Mouse (Mus musculus): ENCODE measurements around the gene Lhx9. TPM values are rescaled to one million over a fixed set of nuclear protein-coding genes. Genes with fewer than 3 reads are reported as not detected.

The Lhx9 gene
- polyA plus RNA-seq, 1 experiment from 2014 or later = 0.24 TPM

GRCm38 (mm10) chr1:138839291-138839690, 9.1 kb downstream of the Lhx9 start:
- Histone ChIP-seq H3K27me3 (peaks cover 82% of the 10 kb centered on the region), H3K9ac (no peak overlapping the region), H3K36me3 (no peaks in the 10 kb centered on the region), H3K4me2 (replicated peaks) (no peak overlapping the region), H3K4me3 (replicated peaks) (no peak overlapping the region), H3K27ac (replicated peaks) (no peak overlapping the region), H3K9me3 (replicated peaks) (no peaks in the 10 kb centered on the region), H3K4me1 (peaks cover 32% of the 10 kb centered on the region)
- ATAC-seq (ENCODE audit: insufficient number of reproducible peaks, low FRiP score, low TSS enrichment, low read depth) = no peak
- WGBS = 22% methylated on average over 2 of the region's 2 CpGs

- peaks cover 80% of the 10 kb centered on the region for H3K27me3 ChIP-seq
- H3K27ac ChIP-seq (replicated peaks) = no peak overlapping the region
- 14% methylated on average over 27 of the region's 27 CpGs for WGBS
- H3K4me1 ChIP-seq = peaks cover 20% of the 10 kb centered on the region
- no peaks in the 10 kb centered on the region for H3K36me3 ChIP-seq
- H3K9me3 ChIP-seq (replicated peaks) = no peaks in the 10 kb centered on the region
- peak overlapping the region; percentile 17 for H3K4me3 ChIP-seq (replicated peaks)
- H3K9ac ChIP-seq = no peak overlapping the region
- H3K4me2 ChIP-seq (replicated peaks) = peak overlapping the region; percentile 19; the same call in 1 of the 2 replicates
- no peak for ATAC-seq (ENCODE audit: insufficient number of reproducible peaks, low FRiP score, low TSS enrichment, low read depth)
These were observed 10.3 kb downstream of the Lhx9 start for GRCm38 (mm10) chr1:138837786-138838743.

DNA sequence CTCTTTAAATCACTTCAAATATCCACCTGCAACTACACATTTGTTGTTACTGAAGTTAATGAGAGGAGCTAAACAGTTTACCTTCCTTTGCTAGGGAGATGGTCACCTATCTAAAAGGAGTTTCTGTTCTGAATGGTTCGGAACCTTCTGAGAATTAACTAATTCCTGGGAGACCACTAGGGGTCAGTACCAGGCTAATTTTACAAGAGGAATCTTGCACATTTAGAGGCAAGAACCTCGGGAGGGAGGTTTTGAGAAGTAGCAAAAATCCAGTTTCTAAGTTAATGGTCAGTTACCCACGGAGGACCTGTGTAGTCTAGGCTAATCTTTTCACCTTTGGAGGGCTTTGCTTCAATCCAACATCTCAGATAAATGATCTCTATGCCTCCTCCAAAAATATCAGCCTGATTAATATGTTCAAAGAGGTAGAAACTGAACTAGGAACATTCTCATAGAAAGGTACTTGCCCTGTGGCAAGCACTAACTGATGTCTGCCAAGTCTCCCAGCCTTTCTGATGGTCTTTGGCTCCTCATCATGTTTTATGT, 12.9 kb downstream of the Lhx9 start:
- Histone ChIP-seq H3K4me3 (replicated peaks) (no peak overlapping the region), H3K27ac (replicated peaks) (no peak overlapping the region)
- 3% methylated on average over 3 of the region's 3 CpGs for WGBS

DNA sequence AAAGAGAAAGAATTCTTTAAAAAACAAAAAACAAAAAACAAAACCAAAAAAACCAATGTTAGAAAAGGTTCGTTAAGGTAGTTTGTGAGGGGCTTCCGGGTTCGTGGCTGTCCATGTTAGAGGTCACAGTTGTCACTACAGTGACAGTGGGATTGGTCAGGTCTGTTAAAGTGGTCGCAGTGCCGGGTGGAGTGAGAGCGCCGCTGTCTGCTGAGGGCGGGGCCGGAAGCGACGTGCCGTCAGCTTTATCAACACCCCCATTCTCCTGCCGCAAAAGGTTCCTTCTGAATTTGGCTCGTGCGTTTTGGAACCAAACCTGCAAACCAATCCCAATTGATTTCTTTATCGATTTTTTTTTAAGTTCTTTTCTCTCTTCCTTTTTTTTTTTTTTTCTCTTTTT, 17.1 kb downstream of the Lhx9 start:
- Histone ChIP-seq H3K4me3 (replicated peaks) (peak overlapping the region; percentile 29), H3K36me3 (no peaks in the 10 kb centered on the region), H3K9ac (no peak overlapping the region), H3K9me3 (replicated peaks) (no peaks in the 10 kb centered on the region), H3K4me1 (no peaks in the 10 kb centered on the region), H3K27ac (replicated peaks) (no peak overlapping the region), H3K4me2 (replicated peaks) (peak overlapping the region; percentile 47), H3K27me3 (peaks cover 43% of the 10 kb centered on the region)
- WGBS = 2% methylated on average over 16 of the region's 16 CpGs
- no peak for ATAC-seq (ENCODE audit: insufficient number of reproducible peaks, low FRiP score, low TSS enrichment, low read depth)

More for the DNA sequence above, 12.9 kb downstream of the Lhx9 start:
- Histone ChIP-seq H3K9ac (no peak overlapping the region), H3K4me2 (replicated peaks) (no peak overlapping the region), H3K9me3 (replicated peaks) (no peaks in the 10 kb centered on the region), H3K27me3 (peaks cover 81% of the 10 kb centered on the region), H3K4me1 (peaks cover 7% of the 10 kb centered on the region; the same call in 1 of the 2 replicates), H3K36me3 (no peaks in the 10 kb centered on the region)
- ATAC-seq (ENCODE audit: insufficient number of reproducible peaks, low FRiP score, low TSS enrichment, low read depth) = no peak

DNA sequence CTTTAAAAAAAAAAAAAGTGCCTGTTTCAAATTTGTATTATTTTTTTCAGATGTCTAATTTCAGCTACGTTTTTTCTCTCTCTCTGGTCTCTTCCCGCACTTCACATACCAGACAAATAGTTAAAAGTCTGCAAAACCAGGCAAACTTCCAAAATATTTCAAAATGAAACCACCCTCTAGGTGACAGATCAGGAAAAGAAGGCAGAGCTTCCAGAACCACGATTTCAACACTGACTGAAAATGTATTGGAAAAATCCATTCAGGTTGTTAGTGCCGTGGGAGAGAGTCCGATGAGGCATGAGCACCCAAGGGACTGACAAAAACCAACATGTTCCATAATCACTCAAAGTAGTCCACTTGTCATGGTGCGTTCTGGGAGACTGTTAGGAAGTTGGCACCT, 21.5 kb downstream of the Lhx9 start:
- Histone ChIP-seq H3K9me3 (replicated peaks) (no peaks in the 10 kb centered on the region), H3K4me2 (replicated peaks) (0 out of 2 replicates have a peak overlapping the region, but pooled peaks have one; percentile 19), H3K27ac (replicated peaks) (no peak overlapping the region), H3K4me3 (replicated peaks) (no peak overlapping the region), H3K4me1 (no peaks in the 10 kb centered on the region), H3K27me3 (peaks cover 4% of the 10 kb centered on the region), H3K36me3 (no peaks in the 10 kb centered on the region), H3K9ac (no peak overlapping the region)
- ATAC-seq (ENCODE audit: insufficient number of reproducible peaks, low FRiP score, low TSS enrichment, low read depth) = no peak
- WGBS = 19% methylated on average over 6 of the region's 6 CpGs

DNA sequence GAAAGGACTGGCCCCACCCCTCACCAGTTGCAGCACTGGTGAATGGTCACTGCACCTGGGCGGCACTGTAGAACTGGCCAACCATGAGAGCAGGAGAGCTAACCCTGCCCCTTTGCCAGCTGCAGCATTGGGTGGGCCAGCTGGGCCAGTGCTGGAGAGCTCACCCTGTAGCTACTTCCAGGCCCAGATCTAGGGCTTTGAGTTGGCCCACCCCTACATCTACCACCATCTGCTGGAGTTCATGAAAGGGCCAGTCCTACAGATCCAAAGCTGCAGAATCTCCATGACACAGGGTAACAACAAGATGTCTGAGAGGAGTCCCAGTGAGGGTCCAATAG, 25.4 kb downstream of the Lhx9 start:
- Histone ChIP-seq H3K36me3 (no peaks in the 10 kb centered on the region), H3K27me3 (no peaks in the 10 kb centered on the region), H3K9me3 (replicated peaks) (no peaks in the 10 kb centered on the region), H3K4me3 (replicated peaks) (no peak overlapping the region), H3K9ac (no peak overlapping the region), H3K4me1 (no peaks in the 10 kb centered on the region), H3K4me2 (replicated peaks) (no peak overlapping the region), H3K27ac (replicated peaks) (no peak overlapping the region)
- peak; percentile 51; the same call in 1 of the 2 replicates for ATAC-seq (ENCODE audit: insufficient number of reproducible peaks, low FRiP score, low TSS enrichment, low read depth)
- WGBS = 96% methylated on average over 1 of the region's 1 CpGs

- no peak for ATAC-seq (ENCODE audit: insufficient number of reproducible peaks, low FRiP score, low TSS enrichment, low read depth)
- H3K27ac ChIP-seq (replicated peaks) = no peak overlapping the region
- no peak overlapping the region for H3K4me3 ChIP-seq (replicated peaks)
- no peaks in the 10 kb centered on the region for H3K4me1 ChIP-seq
- no peaks in the 10 kb centered on the region for H3K36me3 ChIP-seq
- no peaks in the 10 kb centered on the region for H3K27me3 ChIP-seq
- WGBS = 91% methylated on average over 7 of the region's 7 CpGs
- H3K4me2 ChIP-seq (replicated peaks) = no peak overlapping the region
- H3K9ac ChIP-seq = no peak overlapping the region
- H3K9me3 ChIP-seq (replicated peaks) = no peaks in the 10 kb centered on the region
These were observed 26.0 kb downstream of the Lhx9 start for GRCm38 (mm10) chr1:138822255-138822984.

GRCm38 (mm10) chr1:138801732-138802131, 46.6 kb downstream of the Lhx9 start:
- H3K36me3 ChIP-seq = no peaks in the 10 kb centered on the region
- H3K4me3 ChIP-seq (replicated peaks) = no peak overlapping the region
- H3K27me3 ChIP-seq = no peaks in the 10 kb centered on the region
- H3K27ac ChIP-seq (replicated peaks) = no peak overlapping the region
- H3K4me1 ChIP-seq = no peaks in the 10 kb centered on the region
- no peak overlapping the region for H3K9ac ChIP-seq
- no peaks in the 10 kb centered on the region for H3K9me3 ChIP-seq (replicated peaks)
- 60% methylated on average over 3 of the region's 3 CpGs for WGBS
- no peak for ATAC-seq (ENCODE audit: insufficient number of reproducible peaks, low FRiP score, low TSS enrichment, low read depth)
- no peak overlapping the region for H3K4me2 ChIP-seq (replicated peaks)

GRCm38 (mm10) chr1:138801296-138801695, 47.1 kb downstream of the Lhx9 start:
- Histone ChIP-seq H3K27ac (replicated peaks) (no peak overlapping the region), H3K4me1 (no peaks in the 10 kb centered on the region), H3K36me3 (no peaks in the 10 kb centered on the region), H3K4me2 (replicated peaks) (no peak overlapping the region), H3K9me3 (replicated peaks) (no peaks in the 10 kb centered on the region), H3K27me3 (no peaks in the 10 kb centered on the region), H3K9ac (no peak overlapping the region), H3K4me3 (replicated peaks) (no peak overlapping the region)
- 60% methylated on average over 3 of the region's 3 CpGs for WGBS
- ATAC-seq (ENCODE audit: insufficient number of reproducible peaks, low FRiP score, low TSS enrichment, low read depth) = no peak

- ATAC-seq (ENCODE audit: insufficient number of reproducible peaks, low FRiP score, low TSS enrichment, low read depth) = no peak
- no peaks in the 10 kb centered on the region for H3K27me3 ChIP-seq
- no peaks in the 10 kb centered on the region for H3K4me1 ChIP-seq
These were observed 48.6 kb downstream of the Lhx9 start for GRCm38 (mm10) chr1:138799692-138800314.

DNA sequence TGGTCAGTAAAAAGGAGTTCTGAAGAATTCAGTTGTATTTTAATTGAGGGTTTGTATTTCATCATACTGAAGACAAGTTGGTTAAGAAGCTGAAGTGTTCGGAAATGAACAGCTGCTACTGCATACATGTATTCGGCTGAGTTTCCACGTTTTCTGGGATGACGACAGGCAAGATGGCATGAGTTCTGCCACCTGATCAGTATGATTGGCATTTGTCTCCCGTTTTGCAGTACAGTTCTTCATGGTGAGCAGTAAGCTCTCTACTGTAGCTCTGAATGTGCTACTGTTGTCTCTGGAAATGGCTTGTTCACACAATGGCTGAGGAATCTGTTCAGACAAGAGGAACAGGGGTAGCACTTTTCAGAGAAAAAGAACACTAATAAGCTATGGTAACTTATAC, 50.3 kb downstream of the Lhx9 start:
- 77% methylated on average over 5 of the region's 5 CpGs for WGBS
- no peaks in the 10 kb centered on the region for H3K4me1 ChIP-seq
- H3K36me3 ChIP-seq = no peaks in the 10 kb centered on the region
- no peak overlapping the region for H3K4me2 ChIP-seq (replicated peaks)
- H3K27ac ChIP-seq (replicated peaks) = no peak overlapping the region
- no peak for ATAC-seq (ENCODE audit: insufficient number of reproducible peaks, low FRiP score, low TSS enrichment, low read depth)
- no peaks in the 10 kb centered on the region for H3K9me3 ChIP-seq (replicated peaks)
- no peak overlapping the region for H3K9ac ChIP-seq
- H3K4me3 ChIP-seq (replicated peaks) = no peak overlapping the region
- H3K27me3 ChIP-seq = no peaks in the 10 kb centered on the region

More at GRCm38 (mm10) chr1:138799692-138800314, 48.6 kb downstream of the Lhx9 start:
- H3K36me3 ChIP-seq = no peaks in the 10 kb centered on the region
- H3K27ac ChIP-seq (replicated peaks) = no peak overlapping the region
- no peaks in the 10 kb centered on the region for H3K9me3 ChIP-seq (replicated peaks)
- H3K9ac ChIP-seq = no peak overlapping the region
- H3K4me2 ChIP-seq (replicated peaks) = no peak overlapping the region
- H3K4me3 ChIP-seq (replicated peaks) = no peak overlapping the region

All from embryonic facial prominence, embryonic 15.5 days (tissue).